Mouse (Mus musculus) heart, embryonic 13.5 days (tissue): ENCODE results near the gene Cep72. TPM values are rescaled to one million over a fixed set of nuclear protein-coding genes. Genes with fewer than 3 reads are reported as not detected.
"Not testable (repeated sequence)": the region's sequence is repeated elsewhere in the genome, so short reads cannot be mapped to it uniquely, and the experiment has no call there.

Experiments used
- ATAC-seq: fragments of 200-750 bp; cut with Nextera tagmentation; 2 replicates; pipeline ENCODE4 v1.8.0; 2017; ENCODE audit warnings: moderate TSS enrichment; ENCODE audit not compliant: insufficient number of reproducible peaks, low FRiP score, low TSS enrichment; ENCODE audit errors: extremely low read depth
- H3K27ac ChIP-seq: fragments of 300-500 bp; sonication (generic); replicated peaks from 2 replicates; pipeline ENCODE4 v1.5.1; 2015; ENCODE audit warnings: moderate library complexity, mild to moderate bottlenecking, inconsistent platforms
- H3K27me3 ChIP-seq: fragments of 300-500 bp; sonication (generic); replicated peaks from 2 replicates; pipeline ENCODE4 v1.6.1; 2015; ENCODE audit warnings: mild to moderate bottlenecking, inconsistent platforms
- H3K36me3 ChIP-seq: fragments of 300-500 bp; sonication (generic); 2 replicates; pipeline ENCODE4 v1.6.1; 2015; ENCODE audit warnings: mild to moderate bottlenecking, inconsistent platforms
- H3K4me1 ChIP-seq: fragments of 300-500 bp; sonication (generic); 2 replicates; pipeline ENCODE4 v1.6.1; 2015; ENCODE audit warnings: inconsistent platforms
- H3K4me2 ChIP-seq: fragments of 300-500 bp; sonication (generic); 2 replicates; pipeline ENCODE4 v1.6.1; 2015; ENCODE audit warnings: inconsistent platforms, mild to moderate bottlenecking, moderate library complexity
- H3K4me3 ChIP-seq: fragments of 300-500 bp; sonication (generic); 2 replicates; pipeline ENCODE4 v1.5.1; 2015; ENCODE audit warnings: moderate library complexity, mild to moderate bottlenecking, inconsistent platforms
- H3K9ac ChIP-seq: fragments of 300-500 bp; sonication (generic); 2 replicates; pipeline ENCODE4 v1.6.1; 2015; ENCODE audit warnings: inconsistent platforms, mild to moderate bottlenecking, moderate library complexity
- H3K9me3 ChIP-seq: fragments of 300-500 bp; sonication (generic); 2 replicates; pipeline ENCODE4 v1.6.1; 2016; ENCODE audit warnings: inconsistent platforms
- WGBS: fragments of 180-500 bp; shearing (Covaris S2); methylation state at CpG from one replicate; pipeline ENCODE4 v1.1.7; 2015; ENCODE audit warnings: mixed read lengths; 5-methylcytosine and 5-hydroxymethylcytosine counted together
- polyA plus RNA-seq: library from polyadenylated mRNA; unstranded; fragments of >200 nt; fragmentation: Nextera tagmentation; extraction: Ambion mirVana; gene quantifications from 2 replicates; pipeline ENCODE4 v1.2.1, GENCODE M21; 2015

The Cep72 gene
- polyA plus RNA-seq, 1 experiment from 2014 or later = 11.5 TPM

- ATAC-seq = no peak
- 49% methylated on average over 2 of the region's 2 CpGs for WGBS
- Histone ChIP-seq H3K4me2 (no peak overlapping the region), H3K9ac (no peak overlapping the region), H3K4me1 (peaks cover 33% of the 10 kb centered on the region), H3K4me3 (no peak overlapping the region), H3K9me3 (no peaks in the 10 kb centered on the region), H3K27me3 (no peaks in the 10 kb centered on the region), H3K36me3 (peaks cover 10% of the 10 kb centered on the region; the same call in 1 of the 2 replicates), H3K27ac (no peak overlapping the region)
Observed at GRCm38 (mm10) chr13:74028116-74028515, 34.0 kb downstream of the Cep72 start.

- H3K4me2 ChIP-seq = no peak overlapping the region
- no peak for ATAC-seq
- H3K4me3 ChIP-seq = no peak overlapping the region
- 13% methylated on average over 2 of the region's 2 CpGs for WGBS
- H3K27me3 ChIP-seq = no peaks in the 10 kb centered on the region
- 0 out of 2 replicates have a peak overlapping the region, but pooled peaks have one; percentile 4 for H3K9ac ChIP-seq
- peaks cover 33% of the 10 kb centered on the region for H3K4me1 ChIP-seq
- peak overlapping the region; percentile 29; the same call in 1 of the 2 replicates for H3K27ac ChIP-seq
- no peaks in the 10 kb centered on the region for H3K36me3 ChIP-seq
- no peaks in the 10 kb centered on the region for H3K9me3 ChIP-seq
Observed at GRCm38 (mm10) chr13:74026215-74026614, 35.9 kb downstream of the Cep72 start.

GRCm38 (mm10) chr13:74025151-74026081, 36.7 kb downstream of the Cep72 start:
- Histone ChIP-seq H3K4me3 (no peak overlapping the region), H3K27ac (peak overlapping the region; percentile 51), H3K27me3 (no peaks in the 10 kb centered on the region), H3K9ac (0 out of 2 replicates have a peak overlapping the region, but pooled peaks have one; percentile 4), H3K36me3 (no peaks in the 10 kb centered on the region), H3K9me3 (no peaks in the 10 kb centered on the region), H3K4me1 (peaks cover 33% of the 10 kb centered on the region), H3K4me2 (no peak overlapping the region)
- WGBS = 45% methylated on average over 4 of the region's 4 CpGs
- ATAC-seq = no peak

- not testable (repeated sequence) for H3K27ac ChIP-seq, H3K36me3 ChIP-seq, H3K4me1 ChIP-seq, ATAC-seq, H3K4me2 ChIP-seq, H3K9me3 ChIP-seq, H3K27me3 ChIP-seq, H3K4me3 ChIP-seq, H3K9ac ChIP-seq
- 71% methylated on average over 8 of the region's 8 CpGs for WGBS
Observed at GRCm38 (mm10) chr13:74019006-74019405, 43.1 kb downstream of the Cep72 start.

GRCm38 (mm10) chr13:74017426-74017825, 44.7 kb downstream of the Cep72 start:
- no peaks in the 10 kb centered on the region; the same call in 1 of the 2 replicates for H3K27me3 ChIP-seq
- ATAC-seq = no peak
- 70% methylated on average over 4 of the region's 4 CpGs for WGBS
- H3K4me3 ChIP-seq = no peak overlapping the region
- H3K27ac ChIP-seq = no peak overlapping the region
- H3K9ac ChIP-seq = no peak overlapping the region
- H3K36me3 ChIP-seq = no peaks in the 10 kb centered on the region
- no peak overlapping the region for H3K4me2 ChIP-seq
- peaks cover 9% of the 10 kb centered on the region for H3K4me1 ChIP-seq
- H3K9me3 ChIP-seq = no peaks in the 10 kb centered on the region

GRCm38 (mm10) chr13:74015908-74016307, 46.2 kb downstream of the Cep72 start:
- Histone ChIP-seq H3K4me1 (peaks cover 13% of the 10 kb centered on the region), H3K27me3 (peaks cover 13% of the 10 kb centered on the region), H3K4me2 (no peak overlapping the region), H3K36me3 (no peaks in the 10 kb centered on the region), H3K4me3 (no peak overlapping the region), H3K27ac (no peak overlapping the region), H3K9ac (no peak overlapping the region), H3K9me3 (no peaks in the 10 kb centered on the region)
- WGBS = 70% methylated on average over 4 of the region's 4 CpGs
- no peak for ATAC-seq

- WGBS = 8% methylated on average over 3 of the region's 3 CpGs
- H3K9ac ChIP-seq = peak overlapping the region; percentile 80
- no peaks in the 10 kb centered on the region for H3K36me3 ChIP-seq
- no peak for ATAC-seq
- H3K27ac ChIP-seq = 0 out of 2 replicates have a peak overlapping the region, but pooled peaks have one; percentile 5
- H3K27me3 ChIP-seq = peaks cover 26% of the 10 kb centered on the region
- peaks cover 26% of the 10 kb centered on the region for H3K4me1 ChIP-seq
- H3K4me2 ChIP-seq = peak overlapping the region; percentile 100
- H3K9me3 ChIP-seq = no peaks in the 10 kb centered on the region
- H3K4me3 ChIP-seq = peak overlapping the region; percentile 68
Observed at GRCm38 (mm10) chr13:74010678-74011077, 51.4 kb downstream of the Cep72 start.

- WGBS = under 1% methylated on average over 55 of the region's 55 CpGs
- no peak for ATAC-seq
- Histone ChIP-seq H3K4me2 (peak overlapping the region; percentile 100), H3K9ac (peak overlapping the region; percentile 80), H3K27me3 (peaks cover 26% of the 10 kb centered on the region), H3K27ac (peak overlapping the region; percentile 32; the same call in 1 of the 2 replicates), H3K36me3 (no peaks in the 10 kb centered on the region), H3K9me3 (no peaks in the 10 kb centered on the region), H3K4me3 (peak overlapping the region; percentile 68), H3K4me1 (peaks cover 25% of the 10 kb centered on the region)
Observed at GRCm38 (mm10) chr13:74009791-74010614, 52.1 kb downstream of the Cep72 start.

GRCm38 (mm10) chr13:74008948-74009718, 53.0 kb downstream of the Cep72 start, which contains the start of gene Tppp:
Tppp (plus strand) TSS chr13:74009407.
- WGBS = under 1% methylated on average over 56 of the region's 56 CpGs
- peak within 1 kb of the TSS; percentile 32; the same call in 1 of the 2 replicates for H3K27ac ChIP-seq

GRCm38 (mm10) chr13:74008216-74008615, 53.9 kb downstream of the Cep72 start:
- H3K36me3 ChIP-seq, H3K27ac ChIP-seq, H3K9ac ChIP-seq, H3K9me3 ChIP-seq, H3K4me3 ChIP-seq, ATAC-seq: not testable (repeated sequence)
- Histone ChIP-seq H3K4me2 (peak overlapping the region; percentile 100), H3K27me3 (peaks cover 26% of the 10 kb centered on the region), H3K4me1 (peaks cover 23% of the 10 kb centered on the region)
- 74% methylated on average over 2 of the region's 2 CpGs for WGBS

More at GRCm38 (mm10) chr13:74008948-74009718, 53.0 kb downstream of the Cep72 start, which contains the start of gene Tppp:
- peak within 1 kb of the TSS; percentile 68 for H3K4me3 ChIP-seq
- peaks cover 26% of the 10 kb centered on the region for H3K27me3 ChIP-seq
- H3K4me1 ChIP-seq = peaks cover 23% of the 10 kb centered on the region
- H3K9ac ChIP-seq = peak within 1 kb of the TSS; percentile 84
- peak within 1 kb of the TSS; percentile 100 for H3K4me2 ChIP-seq
- no peaks in the 10 kb centered on the region for H3K9me3 ChIP-seq
- H3K36me3 ChIP-seq = no peaks in the 10 kb centered on the region
- peak; percentile 91 for ATAC-seq
